Mouse (Mus musculus) lung, embryonic 14.5 days (tissue): ENCODE measurements at regions not wholly inside any gene's neighbourhood (a gene's known extent, or its start where the extent isn't known, plus 50 kb on each side); places are given as distances from the start of the nearest gene placed in this dataset.

ENCODE experiments used
- ATAC-seq: fragments of 200-750 bp; cut with Nextera tagmentation; 2 replicates; pipeline ENCODE4 v1.8.0; 2017; ENCODE audit warnings: mild to moderate bottlenecking, moderate TSS enrichment, moderate library complexity; ENCODE audit not compliant: insufficient read depth
- DNase-seq: peaks from one replicate; pipeline ENCODE4 v3.0.0-alpha.2; 2015
- H3K27ac ChIP-seq: fragments of 300-500 bp; sonication (generic); 2 replicates; pipeline ENCODE4 v1.5.1; 2014; ENCODE audit warnings: low read depth, mild to moderate bottlenecking, moderate library complexity
- H3K27me3 ChIP-seq: fragments of 300-500 bp; sonication (generic); 2 replicates; pipeline ENCODE4 v1.6.1; 2014; ENCODE audit warnings: low read length, control low read depth; ENCODE audit not compliant: insufficient read depth
- H3K36me3 ChIP-seq: fragments of 300-500 bp; sonication (generic); 2 replicates; pipeline ENCODE4 v1.6.1; 2014; ENCODE audit warnings: control low read depth; ENCODE audit not compliant: insufficient read depth
- H3K4me1 ChIP-seq: fragments of 300-500 bp; sonication (generic); 2 replicates; pipeline ENCODE4 v1.6.1; 2014; ENCODE audit warnings: antibody characterized with exemption, control low read depth; ENCODE audit not compliant: insufficient read depth
- H3K4me2 ChIP-seq: fragments of 300-500 bp; sonication (generic); 2 replicates; pipeline ENCODE4 v1.6.1; 2014; ENCODE audit warnings: mild to moderate bottlenecking
- H3K4me3 ChIP-seq: fragments of 300-500 bp; sonication (generic); 2 replicates; pipeline ENCODE4 v1.5.1; 2014; ENCODE audit warnings: low read depth, low read length
- H3K9ac ChIP-seq: fragments of 300-500 bp; sonication (generic); 2 replicates; pipeline ENCODE4 v1.6.1; 2014
- H3K9me3 ChIP-seq: fragments of 300-500 bp; sonication (generic); 2 replicates; pipeline ENCODE4 v1.6.1; 2016; ENCODE audit warnings: low read depth, low read length, control low read depth
- CTCF ChIP-seq: IDR thresholded peaks from 2 replicates; pipeline ENCODE4 v1.5.1; 2016; ENCODE audit warnings: antibody characterized with exemption, low read depth
- WGBS: fragments of 180-500 bp; shearing (Covaris S2); extraction: QIAGEN DNeasy Blood & Tissue Kit; methylation state at CpG from one replicate; pipeline ENCODE4 v1.1.7; 2014; 5-methylcytosine and 5-hydroxymethylcytosine counted together

GRCm38 (mm10) chr10:9136099-9136498 is 250.2 kb upstream of the Sash1 start:
- DNase-seq (no peak), ATAC-seq (no peak)
- H3K9me3 ChIP-seq: no peaks in the 10 kb centered on the region
- H3K4me1 ChIP-seq: no peaks in the 10 kb centered on the region
- H3K27ac ChIP-seq: no peak overlapping the region
- no peak for TF ChIP-seq CTCF
- H3K9ac ChIP-seq: no peak overlapping the region
- 80% methylated on average over 2 of the region's 2 CpGs for WGBS
- H3K27me3 ChIP-seq: no peaks in the 10 kb centered on the region
- H3K4me2 ChIP-seq: no peak overlapping the region
- H3K4me3 ChIP-seq: no peak overlapping the region
- H3K36me3 ChIP-seq: no peaks in the 10 kb centered on the region

- no peaks in the 10 kb centered on the region for H3K4me1 ChIP-seq
- DNase-seq: no peak
- H3K4me2 ChIP-seq: no peak overlapping the region
- no peak overlapping the region for H3K9ac ChIP-seq
- H3K9me3 ChIP-seq: no peaks in the 10 kb centered on the region
- ATAC-seq: no peak
- no peaks in the 10 kb centered on the region for H3K27me3 ChIP-seq
- no peaks in the 10 kb centered on the region for H3K36me3 ChIP-seq
- H3K4me3 ChIP-seq: no peak overlapping the region
- WGBS: 70% methylated on average over 9 of the region's 9 CpGs
- TF ChIP-seq CTCF: no peak
- no peak overlapping the region for H3K27ac ChIP-seq
These were observed 248.6 kb upstream of the Sash1 start for GRCm38 (mm10) chr10:9134293-9135021.

- no peaks in the 10 kb centered on the region for H3K27me3 ChIP-seq
- H3K27ac ChIP-seq: no peak overlapping the region
- H3K4me1 ChIP-seq: no peaks in the 10 kb centered on the region
- no peak overlapping the region for H3K9ac ChIP-seq
- no peak overlapping the region for H3K4me3 ChIP-seq
- WGBS: 70% methylated on average over 2 of the region's 2 CpGs
- no peaks in the 10 kb centered on the region for H3K36me3 ChIP-seq
- H3K9me3 ChIP-seq: no peaks in the 10 kb centered on the region
- TF ChIP-seq CTCF: no peak
- no peak for DNase-seq
- H3K4me2 ChIP-seq: no peak overlapping the region
- no peak for ATAC-seq
These were observed 244.2 kb upstream of the Sash1 start for GRCm38 (mm10) chr10:9130061-9130460.

- Histone ChIP-seq H3K9me3 (no peaks in the 10 kb centered on the region), H3K9ac (no peak overlapping the region), H3K4me3 (no peak overlapping the region), H3K4me2 (no peak overlapping the region), H3K36me3 (no peaks in the 10 kb centered on the region), H3K27ac (no peak overlapping the region), H3K4me1 (no peaks in the 10 kb centered on the region), H3K27me3 (no peaks in the 10 kb centered on the region)
- TF ChIP-seq CTCF: no peak
- DNase-seq (no peak), ATAC-seq (no peak)
- 46% methylated on average over 4 of the region's 4 CpGs for WGBS
These were observed 233.4 kb upstream of the Sash1 start for GRCm38 (mm10) chr10:9119249-9119648.

- peak overlapping the region; percentile 17 for H3K4me3 ChIP-seq
- H3K27me3 ChIP-seq: no peaks in the 10 kb centered on the region
- peak; percentile 61 for DNase-seq
- no peaks in the 10 kb centered on the region for H3K36me3 ChIP-seq
- TF ChIP-seq CTCF: no peak
- H3K4me2 ChIP-seq: peak overlapping the region; percentile 52
- WGBS: 25% methylated on average over 14 of the region's 14 CpGs
- peak; percentile 82; the same call in 1 of the 2 replicates for ATAC-seq
- H3K27ac ChIP-seq: no peak overlapping the region
- H3K9ac ChIP-seq: no peak overlapping the region
- no peaks in the 10 kb centered on the region for H3K4me1 ChIP-seq
- H3K9me3 ChIP-seq: no peaks in the 10 kb centered on the region
These were observed 232.0 kb upstream of the Sash1 start for GRCm38 (mm10) chr10:9117648-9118551.

- Histone ChIP-seq H3K9ac (no peak overlapping the region), H3K4me3 (peak overlapping the region; percentile 17; the same call in 1 of the 2 replicates), H3K4me1 (no peaks in the 10 kb centered on the region), H3K27ac (no peak overlapping the region), H3K9me3 (no peaks in the 10 kb centered on the region), H3K4me2 (peak overlapping the region; percentile 52; the same call in 1 of the 2 replicates), H3K27me3 (no peaks in the 10 kb centered on the region), H3K36me3 (no peaks in the 10 kb centered on the region)
- ATAC-seq (peak; percentile 38; the same call in 1 of the 2 replicates), DNase-seq (no peak)
- no peak for TF ChIP-seq CTCF
- WGBS: 92% methylated on average over 7 of the region's 7 CpGs
These were observed 231.3 kb upstream of the Sash1 start for GRCm38 (mm10) chr10:9117134-9117533.

GRCm38 (mm10) chr10:9113706-9114105 is 227.8 kb upstream of the Sash1 start:
- H3K9me3 ChIP-seq: no peaks in the 10 kb centered on the region
- no peak overlapping the region for H3K27ac ChIP-seq
- H3K4me3 ChIP-seq: no peak overlapping the region
- no peaks in the 10 kb centered on the region for H3K4me1 ChIP-seq
- H3K9ac ChIP-seq: no peak overlapping the region
- no peaks in the 10 kb centered on the region for H3K27me3 ChIP-seq
- no peak for ATAC-seq
- no peak overlapping the region for H3K4me2 ChIP-seq
- no peak for TF ChIP-seq CTCF
- DNase-seq: no peak
- WGBS: 66% methylated on average over 5 of the region's 5 CpGs
- H3K36me3 ChIP-seq: no peaks in the 10 kb centered on the region
